Mouse (Mus musculus): ENCODE results near the gene Tmem56.

Tmem56 gene

DNA sequence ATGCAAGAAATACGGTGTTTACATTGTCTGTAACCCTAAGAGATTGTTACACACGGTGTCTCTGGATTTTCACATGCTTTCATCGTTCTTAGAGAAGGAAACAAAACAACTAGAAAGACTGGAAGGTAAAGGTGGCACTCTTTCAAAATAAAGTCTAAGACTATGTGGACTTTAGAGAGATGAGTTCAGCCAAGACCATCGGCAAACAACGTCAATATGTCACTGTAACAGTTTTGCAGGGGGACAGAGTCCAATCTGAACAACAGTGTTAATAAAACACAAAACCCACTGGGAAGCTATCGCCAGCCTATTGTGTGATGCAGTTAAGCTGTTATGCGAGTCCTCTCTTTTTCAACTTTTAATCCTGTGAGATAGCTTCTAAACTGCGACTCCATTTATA, 114.3 kb downstream of the Tmem56 start:
- no peak for DNase-seq (ENCODE audit: low spot score)

DNA sequence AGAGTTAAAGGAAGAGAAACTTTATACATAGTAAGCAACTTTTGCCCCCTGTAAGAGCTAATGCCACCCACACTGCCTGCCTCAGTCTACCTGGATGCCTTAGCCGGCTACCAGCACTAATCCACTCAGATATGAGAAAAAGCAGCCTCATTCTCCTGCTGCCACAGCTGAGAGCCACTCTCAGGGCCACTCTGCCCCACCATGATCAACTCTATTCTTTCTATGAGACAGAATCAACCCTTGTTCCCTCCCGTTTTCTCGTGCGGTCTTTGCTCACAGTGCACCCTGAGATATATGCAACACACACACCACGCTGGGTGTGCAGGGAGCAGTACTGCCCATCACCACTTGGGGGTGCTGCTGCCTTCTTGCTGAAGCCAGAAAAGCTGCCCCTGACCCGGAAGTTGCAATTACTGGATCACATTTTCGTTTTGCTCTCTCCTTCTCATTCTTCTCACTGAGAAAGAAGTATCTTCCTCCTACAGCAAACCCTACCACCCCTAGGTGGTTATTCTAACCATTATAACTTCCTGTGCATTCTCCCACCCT, 119.6 kb downstream of the Tmem56 start:
- no peak for DNase-seq (ENCODE audit: low spot score)

DNA sequence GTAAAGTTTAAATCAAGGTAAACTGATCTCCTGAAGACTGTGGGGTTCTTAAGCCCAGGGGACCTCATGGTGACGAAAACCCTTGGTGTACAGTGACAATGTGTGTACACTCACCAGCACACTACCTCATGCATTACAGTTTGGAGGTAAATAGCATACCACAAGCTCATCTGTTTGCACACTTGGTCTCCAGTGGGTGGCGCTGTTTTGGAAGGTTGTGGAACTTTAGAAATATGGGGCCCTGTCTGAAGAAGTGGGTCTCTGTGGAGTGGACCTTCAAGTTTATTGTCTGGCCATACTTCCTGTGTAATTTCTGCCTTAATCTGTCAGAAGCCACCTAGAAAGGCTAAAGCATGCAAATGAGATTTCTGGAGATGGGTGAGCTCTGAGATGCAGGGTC, 121.2 kb downstream of the Tmem56 start:
- no peak for DNase-seq (ENCODE audit: low spot score)

DNA sequence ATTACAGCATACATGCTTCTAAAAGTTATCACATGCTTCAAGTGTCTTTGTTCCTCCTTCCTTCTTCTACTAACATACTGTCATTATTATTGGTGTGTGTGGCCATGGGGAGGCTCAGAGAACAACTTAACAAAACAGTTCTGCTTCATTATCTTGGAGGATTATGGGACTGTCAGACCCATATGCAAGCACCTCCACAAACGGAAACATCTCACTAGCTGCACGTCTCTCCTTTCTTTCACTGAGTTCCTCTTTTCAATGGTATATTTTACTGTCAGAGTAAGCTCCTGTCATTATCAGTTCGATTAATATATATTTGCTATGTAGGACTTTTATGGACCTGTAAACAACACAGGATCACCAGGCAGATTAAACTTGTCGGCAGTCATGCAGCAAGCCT, 122.5 kb downstream of the Tmem56 start:
- no peak for DNase-seq (ENCODE audit: low spot score)

DNA sequence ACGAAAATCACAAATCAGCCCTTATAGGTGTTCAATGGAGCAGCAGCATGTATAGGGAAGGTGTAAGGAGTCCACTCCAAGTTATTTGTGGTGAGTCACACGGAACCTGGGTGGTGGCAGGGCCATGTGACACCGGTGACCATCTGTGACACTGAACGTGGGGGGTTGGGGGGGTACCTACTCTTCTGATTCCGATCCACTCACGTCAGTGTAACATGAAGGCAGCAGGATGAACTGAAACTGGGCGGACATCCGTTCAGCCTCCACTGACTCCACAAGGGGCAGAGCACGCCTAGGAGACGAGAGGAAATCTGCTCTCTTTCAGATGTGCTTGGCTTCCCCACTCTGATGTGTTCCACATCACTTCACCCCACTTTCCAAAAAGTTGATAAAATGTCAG, 123.3 kb downstream of the Tmem56 start:
- no peak for DNase-seq (ENCODE audit: low spot score)

DNA sequence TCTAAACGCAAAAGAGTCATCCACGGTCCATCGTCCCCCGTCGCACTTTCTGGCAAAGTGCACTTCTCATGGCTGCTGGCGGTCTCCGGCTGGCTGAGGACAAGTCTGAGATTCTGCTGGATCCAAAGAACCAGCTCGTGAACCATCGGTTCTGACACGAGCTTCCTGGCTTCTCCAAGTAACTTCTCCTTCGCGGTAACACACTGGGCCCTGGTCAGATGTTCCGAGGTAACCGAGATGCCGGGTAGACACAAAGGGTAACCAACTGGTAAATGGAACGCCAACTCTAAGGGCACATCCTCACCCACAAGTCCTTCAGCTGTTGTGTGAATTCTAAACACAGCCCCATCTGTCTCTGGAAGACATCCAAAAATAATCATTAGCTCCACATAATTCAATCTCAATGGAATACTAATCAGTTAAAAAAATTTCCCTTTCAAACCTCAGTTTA, 124.0 kb downstream of the Tmem56 start:
- DNase-seq (ENCODE audit: low spot score): no peak

DNA sequence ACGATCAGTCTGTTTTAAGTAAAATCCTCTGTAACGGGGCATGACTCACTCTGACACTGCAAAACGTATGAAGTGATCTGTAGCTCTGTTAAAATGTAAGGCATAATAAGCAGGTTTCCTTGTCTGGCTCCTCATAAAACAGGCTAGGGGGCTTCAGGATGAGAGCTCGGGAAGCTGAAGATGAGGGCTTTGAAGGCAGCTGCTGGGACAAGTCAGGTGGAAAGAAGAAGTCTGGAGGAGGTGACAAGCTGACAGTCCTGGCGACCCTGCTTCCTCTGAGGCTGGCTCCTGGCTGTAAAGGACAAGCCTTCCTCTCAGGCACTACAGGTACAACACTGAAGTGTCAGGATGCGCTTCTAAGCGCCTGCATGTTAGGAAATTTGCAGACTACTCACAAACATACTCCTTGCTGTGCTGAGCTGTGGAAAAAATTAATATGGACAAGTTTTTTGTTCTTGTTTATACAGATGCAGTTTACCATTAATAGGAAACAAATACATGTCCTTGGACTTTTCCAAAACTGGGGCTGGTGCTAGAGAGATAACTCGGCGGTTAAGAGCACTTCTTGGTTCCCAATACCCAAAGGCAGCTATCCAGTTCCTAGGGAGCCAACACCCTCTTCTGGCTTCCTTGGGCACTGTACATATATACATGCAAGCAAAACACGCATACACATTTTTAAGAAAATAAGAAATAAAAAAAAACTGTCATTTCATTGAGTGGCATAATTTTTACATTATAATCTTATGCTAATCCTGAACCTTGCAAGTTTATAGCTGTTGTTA, 125.2 kb downstream of the Tmem56 start:
- DNase-seq (ENCODE audit: low spot score): no peak

DNA sequence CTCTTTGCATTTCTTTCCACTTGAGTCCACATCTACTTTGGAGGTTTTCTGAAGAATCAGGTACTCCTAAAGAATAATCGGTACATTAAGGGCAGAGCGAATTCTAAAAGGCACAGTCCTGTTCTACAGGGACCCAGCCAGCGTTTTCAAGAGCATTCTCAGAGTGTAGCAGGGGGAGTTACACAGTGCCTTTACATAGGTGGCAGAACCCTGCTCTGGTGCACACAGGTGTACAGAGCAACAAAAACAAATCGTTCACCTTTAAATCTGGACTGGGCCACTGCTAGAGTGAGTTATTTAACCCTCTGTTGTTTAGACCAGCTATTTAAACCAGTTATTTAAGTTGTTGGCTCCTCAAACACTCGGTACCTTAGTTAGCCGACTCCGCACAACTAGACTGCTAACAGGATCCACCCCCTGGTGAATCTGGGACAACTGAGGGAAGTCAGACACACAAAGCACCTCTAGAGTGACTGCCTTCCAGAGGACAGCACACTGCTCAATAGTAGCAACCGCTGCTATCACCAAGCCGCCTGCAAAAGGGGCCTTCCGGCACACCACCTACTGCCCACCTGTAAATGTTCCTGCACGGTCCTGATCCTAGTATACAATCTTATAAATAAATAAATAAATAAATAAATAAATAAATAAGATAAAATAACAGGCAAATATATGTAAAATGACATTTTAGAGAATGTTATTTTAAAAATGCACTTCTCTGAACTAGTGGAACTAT, 126.3 kb downstream of the Tmem56 start:
- DNase-seq (ENCODE audit: low spot score): no peak

DNA sequence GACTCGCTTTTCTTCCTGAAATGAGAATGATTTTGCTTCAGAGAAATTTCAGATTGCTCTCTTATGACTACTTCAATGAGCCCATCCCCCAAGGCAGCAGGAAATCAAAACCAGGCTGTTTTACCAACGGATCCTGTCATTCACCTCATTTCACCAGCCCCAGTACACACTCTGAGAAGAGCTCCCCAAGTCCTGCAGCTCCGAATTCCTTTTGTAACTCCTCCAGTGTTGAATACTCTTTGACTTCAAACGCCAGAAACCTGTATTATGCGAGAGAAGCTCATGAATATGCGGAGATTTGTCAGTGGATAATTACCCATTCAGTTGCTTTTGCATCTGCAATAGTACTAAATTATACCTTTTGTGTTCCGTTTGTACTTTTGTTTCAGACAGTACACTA, 126.9 kb downstream of the Tmem56 start:
- no peak for DNase-seq (ENCODE audit: low spot score)
